Mouse (Mus musculus): ENCODE measurements at regions not wholly inside any gene's neighbourhood (a gene's known extent, or its start where the extent isn't known, plus 50 kb on each side); places are given as distances from the start of the nearest gene placed in this dataset.

GRCm38 (mm10) chr13:83762484-83762883, 258.6 kb downstream of the Mef2c start:
- TF ChIP-seq POLR2A (IDR thresholded peaks at IDR 0.05; ENCODE audit: control insufficient read depth, extremely low read depth, insufficient read depth, low read length, poor library complexity) (no peak), CTCF (IDR thresholded peaks at IDR 0.05; ENCODE audit: borderline replicate concordance, control insufficient read depth, extremely low read depth, insufficient read depth, low read length, poor library complexity) (no peak)
